Mouse (Mus musculus): ENCODE results near the gene Gm11938.

DNA sequence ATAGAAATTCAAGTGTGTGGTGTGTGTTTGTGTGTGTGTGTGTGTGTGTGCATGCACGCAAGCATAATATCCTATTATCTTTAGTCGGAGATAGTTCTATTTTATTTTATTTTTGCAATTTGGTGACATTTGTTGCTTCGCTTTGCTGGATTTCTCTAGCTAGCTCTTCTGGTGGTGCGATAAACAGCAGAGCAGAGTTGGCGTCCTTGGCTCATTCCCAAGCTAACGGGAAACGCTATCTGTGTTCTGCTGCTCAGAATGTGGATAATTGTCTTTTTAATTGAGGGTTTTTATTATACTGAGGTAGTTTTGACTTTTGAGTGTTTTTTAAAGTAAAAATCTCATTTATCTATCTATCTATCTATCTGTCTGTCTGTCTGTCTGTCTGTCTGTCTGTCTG, 18.0 kb downstream of the Gm11938 start:
- TF ChIP-seq POLR2A (IDR thresholded peaks at IDR 0.05; ENCODE audit: borderline replicate concordance, insufficient read depth, low read length): no peak
- no peak for TF ChIP-seq CTCF (IDR thresholded peaks at IDR 0.05; ENCODE audit: borderline replicate concordance, insufficient read depth, low read depth, low read length)

All from cerebellum, adult 2 months (tissue).